Mouse (Mus musculus) hematopoietic stem cell, adult 5-6 weeks (primary cell): ENCODE results near the gene Gpr25. TPM values are rescaled to one million over a fixed set of nuclear protein-coding genes. Genes with fewer than 3 reads are reported as not detected.
A peak's percentile ranks its signal among the peaks of the same experiment; 100 is the strongest.

ENCODE experiments used
- ATAC-seq, 2 experiments: fragments of 125-278 bp in 1 of 2; replicated peaks in 1 of 2; 2 replicates each; pipeline ENCODE4 v1.8.0; 2016 to 2017; ENCODE audit warnings: inconsistent platforms in 2 of 2, mild to moderate bottlenecking in 2 of 2, moderate number of reproducible peaks in 2 of 2, low read depth in 1 of 2, moderate TSS enrichment in 1 of 2; ENCODE audit not compliant: low FRiP score in 2 of 2, poor library complexity in 2 of 2, severe bottlenecking in 2 of 2, insufficient read depth in 1 of 2, low TSS enrichment in 1 of 2
- total RNA-seq: library from RNA; stranded (forward); fragments of 172-1452, 232-1000 nt; gene quantifications from 2 replicates; pipeline ENCODE4 v1.2.3, GENCODE M21; 2017

Gpr25 gene
- total RNA-seq, 1 experiment from 2014 or later, result not detected

- peak; percentile 75 to 81; a peak in 3 of 4 replicates for ATAC-seq
Measured at GRCm38 (mm10) chr1:136212803-136213202, 47.9 kb downstream of the Gpr25 start, which contains the start of gene Mroh3. Gene Mroh3, minus strand, starts transcription at chr1:136212828.

Other genes starting within 250 kb of the Gpr25 start
- gene Ascl5, start 210.1 kb downstream of the Gpr25 start, total RNA-seq, result not detected in 2 replicates
- 1.6 TPM in 1 of 2 replicates, not detected in the other for gene Cacna1s, start 208.1 kb downstream of the Gpr25 start, total RNA-seq
- 19.9 and 26.1 TPM in 2 replicates for gene Kif21b, start 129.5 kb downstream of the Gpr25 start, total RNA-seq
- not detected in 2 replicates for gene Mroh3, start 48.0 kb downstream of the Gpr25 start, total RNA-seq
- 1.2 TPM in 1 of 2 replicates, not detected in the other for gene Inava, start 26.6 kb downstream of the Gpr25 start, total RNA-seq
- gene Camsap2, start 85.2 kb upstream of the Gpr25 start, total RNA-seq, result 19.1 and 22.9 TPM in 2 replicates
- 11.1 and 22.2 TPM in 2 replicates for gene Ddx59, start 154.4 kb upstream of the Gpr25 start, total RNA-seq
- gene Kif14, start 205.5 kb upstream of the Gpr25 start, total RNA-seq, result 10.7 and 19.5 TPM in 2 replicates